Comparison of ENCODE assay signal across 30 mouse cellular contexts in genomic region chr3:108246857-108247256, GRCm38 (mm10). TPM values are rescaled to one million over a fixed set of nuclear protein-coding genes. Genes with fewer than 3 reads are reported as not detected.
"Had no signal": no experiment of that assay in that cellular context is flagged by ENCODE, and none has a peak within 500 bp of the region (broad histone marks: within the 10 kb centered on the region; RNA-seq: fewer than 3 reads in every experiment).

No protein-coding gene starts in this region.

- ATAC-seq: hindbrain, embryonic 16.5 days; inflammation-experienced regulatory T-cells, adult 6 months; intestine, embryonic 15.5 days; intestine, postnatal 0 days had no signal

- H3K27ac ChIP-seq: gastrocnemius, adult 2 months; heart, adult 2 months; heart, embryonic 13.5 days; heart, embryonic 15.5 days; hindbrain, embryonic 10.5 days; hindbrain, embryonic 12.5 days; hindbrain, embryonic 14.5 days; intestine, embryonic 15.5 days; layer of hippocampus, adult 2 months; left cerebral cortex, adult 2 months; limb, embryonic 10.5 days; limb, embryonic 12.5 days; liver, embryonic 13.5 days; liver, embryonic 15.5 days had no signal

- H3K9ac ChIP-seq: heart, embryonic 13.5 days; heart, embryonic 15.5 days; hindbrain, embryonic 12.5 days; hindbrain, embryonic 14.5 days; intestine, embryonic 15.5 days; limb, embryonic 12.5 days; liver, embryonic 13.5 days; liver, embryonic 15.5 days had no signal

- H3K4me2 ChIP-seq: heart, embryonic 11.5 days; heart, embryonic 13.5 days; heart, embryonic 15.5 days; hindbrain, embryonic 12.5 days; hindbrain, embryonic 14.5 days; intestine, embryonic 15.5 days; limb, embryonic 12.5 days; liver, embryonic 11.5 days; liver, embryonic 13.5 days; liver, embryonic 15.5 days had no signal

- DNase-seq: gastrocnemius, adult 2 months; gastrocnemius, postnatal 10 days; gastrocnemius, postnatal 25 days; heart, adult 11 months; heart, adult 2 months; heart, postnatal 14 days; heart, postnatal 4 days; kidney, adult 18-20 months; kidney, adult 8-10 months; kidney, postnatal 10 days; kidney, postnatal 25 days; kidney, postnatal 4 days; liver; liver, embryonic 13.5 days had no signal

- H3K36me3 ChIP-seq: heart, embryonic 13.5 days; heart, embryonic 15.5 days; hindbrain, embryonic 10.5 days; hindbrain, embryonic 12.5 days; intestine, embryonic 15.5 days; limb, embryonic 10.5 days; limb, embryonic 12.5 days; liver, embryonic 13.5 days; liver, embryonic 15.5 days had no signal

- H3K4me3 ChIP-seq: gastrocnemius, adult 2 months; heart, adult 2 months; heart, embryonic 13.5 days; heart, embryonic 15.5 days; hindbrain, embryonic 10.5 days; hindbrain, embryonic 12.5 days; intestine, embryonic 15.5 days; layer of hippocampus, adult 2 months; left cerebral cortex, adult 2 months; limb, embryonic 10.5 days; limb, embryonic 12.5 days; liver, embryonic 13.5 days; liver, embryonic 15.5 days had no signal

- H3K9me3 ChIP-seq: heart, embryonic 15.5 days; hindbrain, embryonic 10.5 days; hindbrain, embryonic 12.5 days; intestine, embryonic 15.5 days; limb, embryonic 10.5 days; limb, embryonic 12.5 days; liver, embryonic 13.5 days; liver, embryonic 15.5 days had no signal

- H3K4me1 ChIP-seq: heart, embryonic 13.5 days; heart, embryonic 15.5 days; hindbrain, embryonic 10.5 days; hindbrain, embryonic 12.5 days; intestine, embryonic 15.5 days; limb, embryonic 10.5 days; limb, embryonic 12.5 days; liver, embryonic 13.5 days; liver, embryonic 15.5 days had no signal

- H3K27me3 ChIP-seq: heart, embryonic 13.5 days; heart, embryonic 15.5 days; hindbrain, embryonic 12.5 days; intestine, embryonic 15.5 days; limb, embryonic 12.5 days; liver, embryonic 13.5 days; liver, embryonic 15.5 days had no signal

RNA-seq across cellular contexts. Expression of gene Sypl2, which starts 20.4 kb away (rescaled TPM):
- polyA plus RNA-seq: inflammation-experienced regulatory T-cells, adult 6 months had no signal

RNA-seq across cellular contexts. Expression of gene Sort1, which starts 37.0 kb away (rescaled TPM):
- polyA plus RNA-seq: inflammation-experienced regulatory T-cells, adult 6 months had no signal
